Mouse (Mus musculus): Measurements from ENCODE around the gene Plscr2.

DNA sequence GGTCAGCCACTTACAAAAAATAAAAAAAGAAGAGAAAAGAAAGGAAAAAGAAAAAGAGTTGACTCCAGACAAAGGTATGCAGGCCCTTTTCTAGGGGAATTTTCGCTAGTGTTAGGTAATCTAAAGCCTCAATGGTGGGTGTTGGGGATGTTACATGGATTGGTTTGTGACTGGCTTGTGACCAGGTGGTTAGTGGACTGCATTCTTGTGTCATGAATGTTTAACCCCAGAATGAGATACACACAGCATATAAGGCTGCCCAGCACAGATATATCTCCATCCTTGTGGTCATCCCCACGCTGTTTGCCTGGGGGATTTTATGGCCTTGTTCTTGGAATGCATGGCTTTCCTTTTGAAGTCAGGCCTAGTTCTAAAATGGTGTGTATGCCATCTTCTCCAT is 2.1 kb upstream of the Plscr2 start:
- TF ChIP-seq CTCF (IDR thresholded peaks at IDR 0.05; ENCODE audit: low read depth) (no peak), EP300 (IDR thresholded peaks at IDR 0.05; ENCODE audit: low read depth) (no peak)
